Mouse (Mus musculus): ENCODE measurements around the gene Hist1h3c. TPM values are rescaled to one million over a fixed set of nuclear protein-coding genes. Genes with fewer than 3 reads are reported as not detected.

Gene Hist1h3c
- polyA plus RNA-seq, 1 experiment, result 50.3 TPM

GRCm38 (mm10) chr13:23739922-23740252, 5.5 kb downstream of the Hist1h3c start:
- WGBS, result under 1% methylated on average over 14 of the region's 14 CpGs
- Histone ChIP-seq H3K36me3 (ENCODE audit: control insufficient read depth, insufficient read depth, low read length) (no peaks in the 10 kb centered on the region; the same call in 1 of the 2 replicates), H3K4me1 (ENCODE audit: control insufficient read depth, insufficient read depth, insufficient read length) (no peaks in the 10 kb centered on the region; the same call in 1 of the 2 replicates), H3K27ac (ENCODE audit: insufficient read depth, low read length) (peak overlapping the region; percentile 98), H3K4me3 (ENCODE audit: extremely low read depth, insufficient read depth, insufficient read length) (peak overlapping the region; percentile 67), H3K27me3 (ENCODE audit: control insufficient read depth, insufficient read depth, low read length) (no peaks in the 10 kb centered on the region)
- TF ChIP-seq CTCF (IDR thresholded peaks at IDR 0.05; ENCODE audit: extremely low read depth, insufficient read depth, insufficient read length, insufficient replicate concordance) (no peak), POLR2A (IDR thresholded peaks at IDR 0.05; ENCODE audit: low read depth, low read length) (peak; percentile 33)
- DNase-seq (ENCODE audit: low read depth in 1 of 2, low spot score in 2 of 2), result peak in 1 of 2 experiments; percentile 88

- Histone ChIP-seq H3K4me3 (ENCODE audit: extremely low read depth, insufficient read depth, insufficient read length) (peak overlapping the region; percentile 67), H3K27ac (ENCODE audit: insufficient read depth, low read length) (peak overlapping the region; percentile 98), H3K27me3 (ENCODE audit: control insufficient read depth, insufficient read depth, low read length) (no peaks in the 10 kb centered on the region), H3K36me3 (ENCODE audit: control insufficient read depth, insufficient read depth, low read length) (no peaks in the 10 kb centered on the region; the same call in 1 of the 2 replicates), H3K4me1 (ENCODE audit: control insufficient read depth, insufficient read depth, insufficient read length) (no peaks in the 10 kb centered on the region)
- peak; percentile 90 to 91 for DNase-seq (ENCODE audit: low read depth in 1 of 2, low spot score in 2 of 2)
- under 1% methylated on average over 39 of the region's 39 CpGs for WGBS
- TF ChIP-seq CTCF (IDR thresholded peaks at IDR 0.05; ENCODE audit: extremely low read depth, insufficient read depth, insufficient read length, insufficient replicate concordance) (no peak), POLR2A (IDR thresholded peaks at IDR 0.05; ENCODE audit: low read depth, low read length) (peak; percentile 89)
These were observed 6.1 kb downstream of the Hist1h3c start for GRCm38 (mm10) chr13:23739069-23739921.

GRCm38 (mm10) chr13:23738677-23739068, 6.7 kb downstream of the Hist1h3c start, which contains the start of gene Hist1h1c:
Hist1h1c (plus strand) TSS chr13:23738808.
- peak within 1 kb of the TSS; percentile 98 for H3K27ac ChIP-seq (ENCODE audit: insufficient read depth, low read length)
- under 1% methylated on average over 37 of the region's 38 CpGs for WGBS
- peak; percentile 89 to 90 for DNase-seq (ENCODE audit: low read depth in 1 of 2, low spot score in 2 of 2)
- TF ChIP-seq POLR2A (IDR thresholded peaks at IDR 0.05; ENCODE audit: low read depth, low read length) (peak; percentile 99), CTCF (IDR thresholded peaks at IDR 0.05; ENCODE audit: extremely low read depth, insufficient read depth, insufficient read length, insufficient replicate concordance) (no peak)
- no peaks in the 10 kb centered on the region for H3K27me3 ChIP-seq (ENCODE audit: control insufficient read depth, insufficient read depth, low read length)
- no peaks in the 10 kb centered on the region for H3K4me1 ChIP-seq (ENCODE audit: control insufficient read depth, insufficient read depth, insufficient read length)
- peak within 1 kb of the TSS; percentile 67 for H3K4me3 ChIP-seq (ENCODE audit: extremely low read depth, insufficient read depth, insufficient read length)
- H3K36me3 ChIP-seq (ENCODE audit: control insufficient read depth, insufficient read depth, low read length), result no peaks in the 10 kb centered on the region; the same call in 1 of the 2 replicates

GRCm38 (mm10) chr13:23738041-23738440, 7.4 kb downstream of the Hist1h3c start:
- no peak for DNase-seq (ENCODE audit: low read depth in 1 of 2, low spot score in 2 of 2)
- TF ChIP-seq POLR2A (IDR thresholded peaks at IDR 0.05; ENCODE audit: low read depth, low read length) (no peak), CTCF (IDR thresholded peaks at IDR 0.05; ENCODE audit: extremely low read depth, insufficient read depth, insufficient read length, insufficient replicate concordance) (no peak)
- no peaks in the 10 kb centered on the region for H3K4me1 ChIP-seq (ENCODE audit: control insufficient read depth, insufficient read depth, insufficient read length)
- peak overlapping the region; percentile 98; the same call in 1 of the 2 replicates for H3K27ac ChIP-seq (ENCODE audit: insufficient read depth, low read length)
- WGBS, result 29% methylated on average over 4 of the region's 4 CpGs
- H3K4me3 ChIP-seq (ENCODE audit: extremely low read depth, insufficient read depth, insufficient read length), result 0 out of 2 replicates have a peak overlapping the region, but pooled peaks have one; percentile 67
- H3K27me3 ChIP-seq (ENCODE audit: control insufficient read depth, insufficient read depth, low read length), result no peaks in the 10 kb centered on the region
- H3K36me3 ChIP-seq (ENCODE audit: control insufficient read depth, insufficient read depth, low read length), result no peaks in the 10 kb centered on the region; the same call in 1 of the 2 replicates

- Histone ChIP-seq H3K27ac (ENCODE audit: insufficient read depth, low read length) (no peak overlapping the region), H3K36me3 (ENCODE audit: control insufficient read depth, insufficient read depth, low read length) (no peaks in the 10 kb centered on the region; the same call in 1 of the 2 replicates), H3K4me1 (ENCODE audit: control insufficient read depth, insufficient read depth, insufficient read length) (no peaks in the 10 kb centered on the region), H3K4me3 (ENCODE audit: extremely low read depth, insufficient read depth, insufficient read length) (no peak overlapping the region), H3K27me3 (ENCODE audit: control insufficient read depth, insufficient read depth, low read length) (no peaks in the 10 kb centered on the region)
- 94% methylated on average over 5 of the region's 5 CpGs for WGBS
- DNase-seq (ENCODE audit: low read depth in 1 of 2, low spot score in 2 of 2), result no peak
- TF ChIP-seq CTCF (IDR thresholded peaks at IDR 0.05; ENCODE audit: extremely low read depth, insufficient read depth, insufficient read length, insufficient replicate concordance) (no peak), POLR2A (IDR thresholded peaks at IDR 0.05; ENCODE audit: low read depth, low read length) (no peak)
These were observed 8.3 kb downstream of the Hist1h3c start for GRCm38 (mm10) chr13:23737091-23737490.

- H3K27ac ChIP-seq (ENCODE audit: insufficient read depth, low read length), result no peak overlapping the region
These were observed 13.1 kb downstream of the Hist1h3c start for GRCm38 (mm10) chr13:23732156-23732804.

More at GRCm38 (mm10) chr13:23732156-23732804, 13.1 kb downstream of the Hist1h3c start:
- peak in 1 of 2 experiments; percentile 36 for DNase-seq (ENCODE audit: low read depth in 1 of 2, low spot score in 2 of 2)
- Histone ChIP-seq H3K36me3 (ENCODE audit: control insufficient read depth, insufficient read depth, low read length) (no peaks in the 10 kb centered on the region), H3K4me3 (ENCODE audit: extremely low read depth, insufficient read depth, insufficient read length) (no peak overlapping the region), H3K4me1 (ENCODE audit: control insufficient read depth, insufficient read depth, insufficient read length) (no peaks in the 10 kb centered on the region; the same call in 1 of the 2 replicates), H3K27me3 (ENCODE audit: control insufficient read depth, insufficient read depth, low read length) (no peaks in the 10 kb centered on the region)
- WGBS, result 32% methylated on average over 8 of the region's 8 CpGs
- no peak for TF ChIP-seq POLR2A (IDR thresholded peaks at IDR 0.05; ENCODE audit: low read depth, low read length)
- peak; percentile 38; the same call in 1 of the 2 replicates for TF ChIP-seq CTCF (IDR thresholded peaks at IDR 0.05; ENCODE audit: extremely low read depth, insufficient read depth, insufficient read length, insufficient replicate concordance)

Data from spleen, adult 2 months (tissue).